Mouse (Mus musculus) lung, postnatal 36 days (tissue): ENCODE results near the gene Slc29a1.

Experiments used
- DNase-seq: peaks from one replicate; pipeline ENCODE4 v3.0.0; 2022; ENCODE audit warnings: mixed read lengths

The Slc29a1 gene

GRCm38 (mm10) chr17:45588370-45588769, 11.0 kb downstream of the Slc29a1 start:
- DNase-seq, result no peak

DNA sequence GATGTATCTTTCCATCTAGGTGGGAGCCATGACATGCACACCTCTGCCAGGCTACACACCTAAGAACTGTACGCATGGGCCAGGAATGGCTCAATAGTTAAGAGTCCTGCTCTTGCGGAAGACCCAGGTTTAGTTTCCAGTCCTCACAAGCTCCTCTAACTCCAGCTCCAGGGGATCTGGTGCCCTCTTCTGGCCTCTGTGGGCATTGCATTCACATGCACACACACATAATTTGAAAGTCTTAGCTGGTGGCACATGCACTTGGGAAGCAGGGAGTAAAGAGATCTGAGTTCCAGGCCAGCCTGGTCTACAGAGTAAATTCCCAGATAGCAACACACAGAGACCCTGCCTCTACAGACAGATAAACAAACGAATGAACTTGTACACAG, 13.0 kb downstream of the Slc29a1 start:
- no peak for DNase-seq

DNA sequence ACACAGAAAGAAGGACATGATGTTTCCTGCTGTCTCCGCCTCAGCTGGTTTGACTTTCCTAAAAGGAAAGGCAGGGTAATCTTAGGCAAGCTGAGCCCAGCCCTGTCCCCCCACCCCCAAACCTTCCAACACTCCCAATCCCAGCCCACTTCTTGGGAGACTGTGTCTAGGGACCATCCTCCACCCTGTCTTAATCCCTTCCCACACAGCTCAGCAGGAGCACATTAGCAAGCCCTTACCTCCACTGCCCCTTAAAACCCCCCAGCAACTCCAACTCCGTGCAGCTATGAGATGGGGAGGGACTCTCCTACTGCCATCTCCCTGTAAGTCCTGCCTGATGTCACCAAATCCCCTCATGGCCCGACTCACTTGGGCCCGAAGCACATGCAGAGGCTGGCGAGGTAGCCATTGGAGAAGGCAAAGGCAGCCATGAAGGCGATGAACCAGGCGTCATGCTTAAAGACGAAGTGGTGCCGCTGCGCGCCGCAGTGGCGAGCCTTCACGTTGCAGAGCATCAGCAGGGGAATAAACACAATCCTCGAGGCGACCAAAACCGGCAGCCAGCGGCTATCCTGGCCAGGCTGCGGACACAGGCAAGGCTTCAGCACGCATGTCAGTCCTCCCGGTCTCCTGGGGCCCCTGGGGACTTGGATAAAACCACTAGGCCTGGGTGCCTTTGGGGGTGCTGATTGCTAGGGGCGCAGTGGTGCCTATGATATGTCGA, 13.5 kb downstream of the Slc29a1 start:
- no peak for DNase-seq

- DNase-seq, result peak; percentile 86
Measured at GRCm38 (mm10) chr17:45584939-45585678, 14.3 kb downstream of the Slc29a1 start.

DNA sequence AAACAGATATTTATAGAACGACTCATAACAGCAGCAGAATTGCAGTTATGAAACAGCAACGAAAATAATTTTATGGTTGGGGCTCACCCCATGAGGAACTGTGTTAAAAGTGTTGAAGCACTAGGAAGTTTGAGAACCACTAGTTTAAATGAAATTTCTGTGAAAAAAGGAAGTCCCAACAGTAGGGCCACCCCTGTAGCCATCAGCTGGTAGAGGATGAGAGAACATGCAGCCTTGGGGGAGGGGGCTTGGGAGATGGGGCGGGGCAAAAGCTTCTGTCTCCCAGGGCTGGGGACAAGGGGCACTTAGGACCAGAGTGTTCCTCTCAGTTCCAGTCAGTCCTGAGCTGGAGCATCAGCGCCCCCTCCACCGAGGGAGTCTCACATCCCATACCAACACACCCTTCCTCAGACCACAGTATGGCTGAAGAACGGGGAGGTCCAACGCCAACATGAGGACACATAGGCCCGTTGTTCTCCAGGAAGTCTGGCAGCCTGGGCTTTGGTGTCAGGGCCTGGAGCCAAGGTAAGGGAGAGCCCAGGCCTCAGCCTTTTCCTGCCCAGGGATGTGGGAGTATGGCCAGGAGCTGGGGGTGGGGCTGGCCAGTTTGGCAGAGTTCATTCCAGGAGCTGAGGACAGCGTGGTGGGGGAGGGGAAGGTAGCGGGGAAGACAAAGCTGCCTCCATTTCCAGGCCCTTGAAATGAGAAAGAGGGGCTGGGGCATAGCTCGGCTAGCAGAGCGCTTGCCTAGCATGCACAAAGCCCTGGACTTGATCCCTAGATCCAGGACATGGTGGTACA, 15.1 kb downstream of the Slc29a1 start:
- peak; percentile 94 for DNase-seq

- DNase-seq, result peak; percentile 62
Measured at GRCm38 (mm10) chr17:45582715-45583355, 16.6 kb downstream of the Slc29a1 start.

GRCm38 (mm10) chr17:45582188-45582587, 17.2 kb downstream of the Slc29a1 start:
- no peak for DNase-seq

- peak; percentile 89 for DNase-seq
Measured at GRCm38 (mm10) chr17:45581567-45581983, 17.8 kb downstream of the Slc29a1 start.

DNA sequence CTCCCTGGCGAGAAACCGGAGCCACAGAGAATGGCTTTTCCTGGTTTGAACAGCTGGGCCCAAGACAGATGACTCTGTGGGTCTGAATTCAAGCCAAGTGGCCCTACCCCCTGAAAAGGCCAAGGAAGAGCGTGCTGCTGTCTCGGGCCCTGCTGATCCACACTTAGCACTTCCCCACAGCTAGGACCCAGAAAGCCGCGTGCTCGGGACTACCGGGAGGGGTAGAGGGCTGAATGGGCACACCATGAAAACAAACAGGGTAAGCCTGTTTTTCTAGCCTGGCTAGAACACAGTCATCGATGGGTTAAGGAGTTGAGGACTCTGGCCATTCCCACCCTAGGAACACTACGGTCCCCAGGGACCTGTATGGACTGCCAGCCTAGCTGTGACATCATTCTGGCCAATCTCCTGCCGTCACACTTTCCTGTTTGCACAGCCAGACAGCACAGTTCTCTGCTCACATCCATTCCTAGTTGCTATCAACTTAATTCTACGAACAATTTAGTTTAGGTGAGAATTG, 18.4 kb downstream of the Slc29a1 start:
- peak; percentile 77 for DNase-seq

DNA sequence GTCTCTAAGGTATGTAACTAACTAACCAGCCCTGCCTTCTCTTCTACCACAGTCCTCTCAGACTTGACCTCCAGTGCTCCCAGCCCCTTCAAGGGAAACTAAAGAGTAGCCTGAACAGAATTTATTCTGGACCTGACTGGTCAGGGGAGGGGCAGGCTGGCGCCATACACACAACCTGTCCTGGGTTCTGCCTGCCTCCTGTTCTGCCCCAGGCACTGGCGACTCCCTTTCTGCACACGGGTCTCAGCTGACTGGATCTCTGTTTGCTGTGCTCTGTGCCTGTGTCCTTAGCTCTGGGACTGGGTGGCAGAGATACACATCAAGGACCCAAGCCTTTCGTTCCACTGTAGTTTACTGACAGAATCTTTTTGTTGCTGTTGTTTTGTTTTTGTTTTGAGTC, 19.9 kb downstream of the Slc29a1 start:
- no peak for DNase-seq

DNA sequence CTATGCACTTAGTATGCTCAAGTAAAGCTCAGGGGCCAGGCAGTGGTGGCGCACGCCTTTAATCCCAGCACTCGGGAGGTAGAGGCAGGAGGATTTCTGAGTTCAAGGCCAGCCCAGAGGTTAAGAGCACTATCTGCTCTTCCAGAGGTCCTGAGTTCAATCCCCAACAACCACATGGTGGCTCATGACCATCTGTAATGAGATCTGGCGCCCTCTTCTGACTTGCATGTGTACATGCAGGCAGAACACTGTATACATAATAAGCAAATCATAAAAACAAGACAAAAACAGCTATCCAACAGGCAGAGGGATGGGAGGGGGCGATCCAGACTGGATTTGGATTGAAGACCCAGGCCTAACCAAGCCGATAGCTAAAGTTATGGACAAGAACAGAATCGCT, 20.6 kb downstream of the Slc29a1 start:
- DNase-seq, result no peak

DNA sequence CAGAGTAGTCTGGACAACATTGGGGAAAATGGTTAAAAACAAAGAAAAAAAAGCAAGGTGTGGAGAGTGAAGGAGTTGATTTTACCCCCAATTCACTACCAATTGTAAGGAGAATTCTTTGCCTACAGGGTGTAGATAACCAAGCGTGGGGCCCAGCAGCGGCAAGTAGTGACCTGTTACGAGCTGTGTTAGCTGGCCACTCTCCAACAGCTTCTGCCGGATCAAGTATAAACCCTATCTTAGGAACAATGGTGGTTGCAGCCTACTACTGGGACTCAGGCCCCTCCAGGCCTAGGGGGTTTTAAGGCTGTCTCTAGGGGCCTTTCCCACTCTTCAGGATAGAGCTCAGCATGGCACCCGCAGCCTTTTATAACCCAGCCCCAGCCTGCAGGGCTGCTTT, 21.2 kb downstream of the Slc29a1 start:
- no peak for DNase-seq

GRCm38 (mm10) chr17:45575123-45575897, 24.1 kb downstream of the Slc29a1 start:
- DNase-seq, result no peak

DNA sequence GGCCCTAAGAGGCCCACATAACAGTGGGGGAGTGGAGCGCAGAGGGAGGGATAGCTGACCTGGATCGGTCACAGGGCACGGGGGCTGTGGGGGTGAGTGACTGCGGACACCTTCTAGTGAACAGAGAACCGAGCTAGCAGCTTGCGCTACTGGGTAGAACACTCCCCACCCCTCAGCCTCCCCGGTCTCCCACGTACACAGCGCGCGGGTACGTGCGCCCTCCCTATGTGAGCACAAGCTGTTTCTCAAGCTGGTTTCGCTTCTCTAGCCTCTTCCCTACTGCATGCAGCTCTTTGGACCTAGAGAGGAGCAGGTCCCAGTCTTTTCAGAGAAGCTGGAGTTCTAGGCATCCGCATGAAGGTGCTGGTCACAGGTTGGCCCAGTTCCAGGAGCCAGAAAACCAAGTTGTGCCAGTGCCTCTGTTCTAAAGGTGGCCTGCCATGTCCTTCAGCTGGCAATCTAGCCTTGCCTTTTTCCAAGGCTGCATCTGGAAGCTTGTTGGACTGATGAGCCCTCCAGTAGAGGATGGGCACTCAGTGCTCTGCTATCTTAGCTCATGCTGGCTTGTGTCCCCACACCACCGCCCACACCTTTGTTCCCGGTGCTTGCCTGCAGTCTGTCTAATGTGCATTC, 25.2 kb downstream of the Slc29a1 start:
- peak; percentile 76 for DNase-seq

GRCm38 (mm10) chr17:45573780-45574123, 25.7 kb downstream of the Slc29a1 start:
- peak; percentile 99 for DNase-seq

DNA sequence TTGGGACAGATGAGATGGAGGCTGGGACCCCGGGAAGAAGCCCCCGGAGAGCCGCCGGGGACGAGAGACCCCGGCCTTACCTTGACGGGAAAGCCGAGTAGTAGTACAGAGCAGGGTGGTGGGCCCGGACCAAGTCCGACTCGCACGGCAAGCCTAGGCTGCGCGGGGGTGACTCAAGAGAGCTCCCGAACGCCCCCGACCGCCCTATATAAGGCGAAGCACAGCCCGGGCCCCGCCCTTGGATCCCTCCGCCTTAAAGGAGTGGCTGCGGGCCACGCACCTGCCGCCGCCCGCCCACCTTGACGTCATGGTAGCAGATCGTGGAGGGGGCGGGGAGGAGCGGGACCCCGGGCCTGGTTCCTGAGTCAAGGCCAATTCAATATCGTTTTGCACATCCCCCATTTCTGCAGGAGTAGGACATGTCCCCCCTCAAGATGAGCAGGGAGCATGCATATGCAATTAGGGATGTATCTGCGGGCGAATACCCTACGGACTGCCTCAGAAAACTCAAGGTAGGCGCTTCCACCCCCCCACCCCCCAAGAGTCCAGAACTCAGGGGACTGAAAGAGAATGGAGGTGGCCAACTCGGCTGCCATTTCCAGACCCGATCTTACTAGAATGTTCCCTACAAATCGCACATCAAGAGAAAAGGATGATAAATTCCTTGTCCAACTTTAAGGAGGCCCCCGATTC, 26.2 kb downstream of the Slc29a1 start, which contains the start of gene Hsp90ab1:
Hsp90ab1 (minus strand) TSS at position 185 of the 693 bp plus-strand sequence.
- DNase-seq, result peak; percentile 99

DNA sequence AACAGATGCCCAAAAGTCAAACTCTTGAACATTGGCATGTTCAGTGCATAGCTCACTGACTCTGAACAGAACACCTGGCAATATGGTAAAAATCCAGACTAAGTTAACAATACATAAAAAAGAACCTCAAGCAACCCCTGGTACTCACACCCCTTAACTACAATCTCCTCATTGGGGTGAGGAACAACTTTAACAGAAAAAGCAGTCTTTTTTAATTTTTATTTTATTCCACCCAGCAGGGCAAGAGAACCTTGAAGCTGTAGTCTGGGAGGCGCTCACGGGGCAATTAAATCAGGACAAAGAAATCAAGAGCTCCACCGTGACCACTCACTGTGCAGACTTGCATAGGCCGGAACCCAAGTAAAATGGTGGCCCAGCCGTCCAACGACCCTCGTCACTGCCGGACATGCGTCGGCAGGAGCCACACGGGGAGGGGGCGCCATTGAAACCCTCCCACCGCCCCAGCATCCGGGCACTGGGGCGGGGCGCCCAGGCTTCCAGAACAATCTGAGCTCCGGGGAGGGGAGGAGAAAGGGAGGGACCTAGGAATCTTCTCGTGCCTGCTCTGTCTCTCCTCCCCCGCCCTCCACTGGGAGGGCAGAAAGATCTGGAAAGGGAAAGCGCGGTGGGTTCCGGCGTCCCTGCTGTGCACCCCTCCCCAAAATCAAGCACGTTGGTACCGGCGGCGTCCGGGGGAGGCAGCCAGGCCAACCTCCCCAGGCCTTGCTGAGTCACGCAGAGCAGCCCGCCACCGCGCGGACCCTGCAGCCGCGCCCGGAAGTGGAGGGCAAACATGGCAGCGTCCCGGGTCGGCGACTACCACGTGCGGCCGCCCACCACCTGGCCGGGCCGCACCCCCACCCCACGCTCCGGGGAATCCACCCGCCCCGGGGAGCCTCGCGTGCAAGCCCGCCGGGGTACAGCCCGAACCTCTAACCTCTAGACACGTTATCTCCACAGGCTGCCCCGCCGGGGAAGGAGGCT, 27.0 kb downstream of the Slc29a1 start:
- DNase-seq, result peak; percentile 90

DNA sequence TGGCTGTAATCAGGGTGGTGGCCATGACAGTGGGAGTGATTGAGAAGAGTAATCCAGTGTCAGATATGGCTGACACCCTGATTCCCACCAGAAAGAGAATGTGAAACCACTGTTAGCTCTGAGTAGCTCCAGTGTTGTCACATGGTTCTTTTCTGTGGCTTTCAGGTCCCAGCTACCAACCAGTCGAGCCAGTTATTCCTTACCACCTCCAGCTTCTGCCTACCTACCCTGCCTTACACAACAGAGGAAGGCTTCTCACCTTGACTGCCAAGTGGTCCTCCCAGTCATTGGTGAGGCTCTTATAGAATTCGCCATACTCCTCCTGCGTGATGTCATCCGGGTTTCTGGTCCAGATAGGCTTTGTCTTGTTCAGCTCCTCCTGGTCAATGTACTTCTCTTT, 29.4 kb downstream of the Slc29a1 start:
- DNase-seq, result no peak

- no peak for DNase-seq
Measured at GRCm38 (mm10) chr17:45568990-45569389, 30.4 kb downstream of the Slc29a1 start.
